Mouse (Mus musculus) cerebellum, adult 2 months (tissue): Measurements from ENCODE around the gene Gm6583.

Source experiments
- CTCF ChIP-seq: fragments of 200-500 bp; IDR thresholded peaks from 2 replicates; pipeline ENCODE4 v1.5.1; 2011; ENCODE audit warnings: low read depth, mild to moderate bottlenecking, control low read depth, low read length, moderate library complexity, borderline replicate concordance; ENCODE audit not compliant: insufficient read depth
- POLR2A ChIP-seq: fragments of 200-500 bp; IDR thresholded peaks from 2 replicates; pipeline ENCODE4 v1.6.1; 2011; ENCODE audit warnings: low read length, control low read depth, borderline replicate concordance; ENCODE audit not compliant: insufficient read depth

DNA sequence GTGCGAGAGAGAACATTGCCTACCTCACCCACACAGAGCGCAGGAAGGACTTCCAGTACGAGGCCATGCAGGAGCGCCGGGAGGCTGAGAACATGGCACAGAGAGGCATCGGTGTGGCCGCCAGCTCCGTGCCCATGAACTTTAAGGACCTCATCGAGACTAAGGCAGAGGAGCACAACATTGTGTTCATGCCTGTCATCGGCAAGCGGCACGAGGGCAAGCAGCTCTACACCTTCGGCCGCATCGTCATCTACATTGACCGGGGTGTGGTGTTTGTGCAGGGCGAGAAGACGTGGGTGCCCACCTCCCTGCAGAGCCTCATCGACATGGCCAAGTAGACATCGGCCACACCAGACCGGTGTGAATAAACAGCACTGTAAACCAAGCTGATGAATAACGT is 18.8 kb downstream of the Gm6583 start:
- TF ChIP-seq CTCF (no peak), POLR2A (no peak)
